Mouse (Mus musculus): Measurements from ENCODE around the gene Apcs. TPM values are rescaled to one million over a fixed set of nuclear protein-coding genes. Genes with fewer than 3 reads are reported as not detected.

The Apcs gene
- polyA plus RNA-seq, 1 experiment from 2014 or later: 4.6 TPM

Other genes starting within 250 kb of the Apcs start
- 0.69 and 0.73 TPM in 2 replicates for gene Crp, start 197.0 kb downstream of the Apcs start, polyA plus RNA-seq (2015; fragmentation: Nextera tagmentation; extraction: Ambion mirVana)
- not detected in 2 replicates for gene Olfr16, start 55.4 kb upstream of the Apcs start, polyA plus RNA-seq (2015; fragmentation: Nextera tagmentation; extraction: Ambion mirVana)
- not detected in 2 replicates for gene Olfr1408, start 242.3 kb upstream of the Apcs start, polyA plus RNA-seq (2015; fragmentation: Nextera tagmentation; extraction: Ambion mirVana)

Data from kidney, embryonic 16.5 days (tissue).